Mouse (Mus musculus) kidney, adult 9 months (tissue): ENCODE data around the gene Ilk.
"Not testable (repeated sequence)": the region's sequence is repeated elsewhere in the genome, so short reads cannot be mapped to it uniquely, and the experiment has no call there.

Experiments
- DNase-seq: peaks from one replicate; pipeline ENCODE4 v3.0.0; 2022

Ilk gene

GRCm38 (mm10) chr7:105736264-105736901 lies at the start of gene Ilk:
Gene Ilk, plus strand, starts transcription at chr7:105736592.
- peak; percentile 96 for DNase-seq

GRCm38 (mm10) chr7:105690875-105691274 lies 45.5 kb upstream of the Ilk start:
- no peak for DNase-seq

GRCm38 (mm10) chr7:105703184-105703583 lies 33.2 kb upstream of the Ilk start:
- no peak for DNase-seq

GRCm38 (mm10) chr7:105703816-105704215 lies 32.6 kb upstream of the Ilk start:
- no peak for DNase-seq

GRCm38 (mm10) chr7:105708733-105709132 lies 27.7 kb upstream of the Ilk start:
- DNase-seq, result no peak

GRCm38 (mm10) chr7:105715366-105715765 lies 21.0 kb upstream of the Ilk start:
- DNase-seq, result no peak

GRCm38 (mm10) chr7:105721916-105722315 lies 14.5 kb upstream of the Ilk start:
- DNase-seq, result no peak

- peak; percentile 79 for DNase-seq
Observed at GRCm38 (mm10) chr7:105726144-105726979, 10.0 kb upstream of the Ilk start.

- no peak for DNase-seq
Observed at GRCm38 (mm10) chr7:105726980-105727325, 9.4 kb upstream of the Ilk start.

GRCm38 (mm10) chr7:105728701-105729428 lies 7.5 kb upstream of the Ilk start:
- peak; percentile 44 for DNase-seq

- DNase-seq, result no peak
Observed at GRCm38 (mm10) chr7:105733836-105734235, 2.6 kb upstream of the Ilk start.

- DNase-seq, result no peak
Observed at GRCm38 (mm10) chr7:105734826-105735225, 1.6 kb upstream of the Ilk start.

GRCm38 (mm10) chr7:105735464-105735863 lies 928 bp upstream of the Ilk start:
- not testable (repeated sequence) for DNase-seq

GRCm38 (mm10) chr7:105736911-105737521 lies 624 bp downstream of the Ilk start, which contains the start of gene Rrp8:
Gene Rrp8, minus strand, starts transcription at chr7:105737385.
- DNase-seq, result peak; percentile 43

- no peak for DNase-seq
Observed at GRCm38 (mm10) chr7:105737648-105738047, 1.3 kb downstream of the Ilk start.

GRCm38 (mm10) chr7:105738286-105738685 lies 1.9 kb downstream of the Ilk start:
- DNase-seq, result no peak

GRCm38 (mm10) chr7:105738948-105739347 lies 2.6 kb downstream of the Ilk start:
- peak; percentile 74 for DNase-seq

GRCm38 (mm10) chr7:105740089-105740795 lies 3.9 kb downstream of the Ilk start:
- no peak for DNase-seq

- DNase-seq, result no peak
Observed at GRCm38 (mm10) chr7:105740851-105741250, 4.5 kb downstream of the Ilk start.

- DNase-seq, result no peak
Observed at GRCm38 (mm10) chr7:105741978-105742377, 5.6 kb downstream of the Ilk start.

- DNase-seq, result not testable (repeated sequence)
Observed at GRCm38 (mm10) chr7:105742539-105743215, 6.3 kb downstream of the Ilk start.
